Mouse (Mus musculus) forebrain, embryonic 10.5 days (tissue): ENCODE measurements around the gene Ccdc167. TPM values are rescaled to one million over a fixed set of nuclear protein-coding genes. Genes with fewer than 3 reads are reported as not detected.
"Not testable (repeated sequence)": the region's sequence is repeated elsewhere in the genome, so short reads cannot be mapped to it uniquely, and the experiment has no call there.

ENCODE experiments used
- DNase-seq: peaks from one replicate; pipeline ENCODE4 v3.0.0-alpha.2; 2017; ENCODE audit warnings: low spot score; ENCODE audit errors: extremely low spot score
- H3K27ac ChIP-seq: fragments of 300-500 bp; sonication (generic); 2 replicates; pipeline ENCODE4 v1.5.1; 2016; ENCODE audit warnings: mild to moderate bottlenecking
- H3K27me3 ChIP-seq: fragments of 300-500 bp; sonication (generic); 2 replicates; pipeline ENCODE4 v1.6.1; 2016; ENCODE audit warnings: mild to moderate bottlenecking; ENCODE audit not compliant: poor library complexity, severe bottlenecking
- H3K36me3 ChIP-seq: fragments of 300-500 bp; sonication (generic); replicated peaks from 2 replicates; pipeline ENCODE4 v1.6.1; 2016; ENCODE audit warnings: mild to moderate bottlenecking, moderate library complexity
- H3K4me1 ChIP-seq: fragments of 300-500 bp; sonication (generic); 2 replicates; pipeline ENCODE4 v1.6.1; 2016
- H3K4me3 ChIP-seq: fragments of 300-500 bp; sonication (generic); 2 replicates; pipeline ENCODE4 v1.5.1; 2016; ENCODE audit warnings: mild to moderate bottlenecking, moderate library complexity
- H3K9me3 ChIP-seq: fragments of 300-500 bp; sonication (generic); 2 replicates; pipeline ENCODE4 v1.6.1; 2016; ENCODE audit warnings: mild to moderate bottlenecking, moderate library complexity
- WGBS: fragments of 180-500 bp; shearing (Covaris S2); methylation state at CpG from one replicate; pipeline ENCODE4 v1.1.7; 2016; 5-methylcytosine and 5-hydroxymethylcytosine counted together
- polyA plus RNA-seq: library from polyadenylated mRNA; unstranded; fragments of >200 nt; fragmentation: Nextera tagmentation; extraction: Ambion mirVana; gene quantifications from 2 replicates; pipeline ENCODE4 v1.2.1, GENCODE M21; 2016

Gene Ccdc167
- polyA plus RNA-seq, 1 experiment from 2014 or later: 17.9 TPM

- Histone ChIP-seq H3K36me3 (no peaks in the 10 kb centered on the region), H3K9me3 (no peaks in the 10 kb centered on the region), H3K27ac (no peak overlapping the region), H3K4me1 (peaks cover 36% of the 10 kb centered on the region), H3K4me3 (no peak overlapping the region), H3K27me3 (no peaks in the 10 kb centered on the region)
- 83% methylated on average over 2 of the region's 2 CpGs for WGBS
- no peak for DNase-seq
These were observed 15.7 kb upstream of the Ccdc167 start for GRCm38 (mm10) chr17:29732522-29732921.

DNA sequence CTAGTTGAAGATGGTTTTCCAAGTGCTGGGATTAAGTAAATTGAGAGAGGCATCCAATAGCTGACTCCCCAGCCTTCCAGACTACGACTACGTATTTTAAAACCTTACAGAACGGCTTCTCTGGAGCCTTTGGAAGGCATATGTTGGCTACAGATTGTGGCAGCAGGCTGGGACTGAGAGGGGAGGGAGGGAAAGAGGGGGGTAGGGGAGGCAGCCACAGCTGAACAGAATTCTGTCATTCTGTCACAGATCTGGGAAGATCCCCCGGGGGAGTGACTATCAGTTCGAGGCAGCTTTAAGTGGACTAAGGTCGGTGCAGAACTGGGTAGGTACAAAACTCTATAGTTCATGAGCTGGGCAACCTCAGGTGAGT, 15.1 kb upstream of the Ccdc167 start:
- WGBS: 75% methylated on average over 6 of the region's 6 CpGs
- Histone ChIP-seq H3K36me3 (no peaks in the 10 kb centered on the region), H3K9me3 (no peaks in the 10 kb centered on the region), H3K4me3 (no peak overlapping the region), H3K4me1 (peaks cover 36% of the 10 kb centered on the region), H3K27ac (peak overlapping the region; percentile 77), H3K27me3 (no peaks in the 10 kb centered on the region)
- no peak for DNase-seq

- DNase-seq: no peak
- Histone ChIP-seq H3K27ac (peak overlapping the region; percentile 77), H3K4me1 (peaks cover 31% of the 10 kb centered on the region), H3K9me3 (no peaks in the 10 kb centered on the region), H3K4me3 (no peak overlapping the region), H3K36me3 (no peaks in the 10 kb centered on the region), H3K27me3 (no peaks in the 10 kb centered on the region)
- WGBS: 46% methylated on average over 12 of the region's 12 CpGs
These were observed 14.6 kb upstream of the Ccdc167 start for GRCm38 (mm10) chr17:29731266-29731952.

DNA sequence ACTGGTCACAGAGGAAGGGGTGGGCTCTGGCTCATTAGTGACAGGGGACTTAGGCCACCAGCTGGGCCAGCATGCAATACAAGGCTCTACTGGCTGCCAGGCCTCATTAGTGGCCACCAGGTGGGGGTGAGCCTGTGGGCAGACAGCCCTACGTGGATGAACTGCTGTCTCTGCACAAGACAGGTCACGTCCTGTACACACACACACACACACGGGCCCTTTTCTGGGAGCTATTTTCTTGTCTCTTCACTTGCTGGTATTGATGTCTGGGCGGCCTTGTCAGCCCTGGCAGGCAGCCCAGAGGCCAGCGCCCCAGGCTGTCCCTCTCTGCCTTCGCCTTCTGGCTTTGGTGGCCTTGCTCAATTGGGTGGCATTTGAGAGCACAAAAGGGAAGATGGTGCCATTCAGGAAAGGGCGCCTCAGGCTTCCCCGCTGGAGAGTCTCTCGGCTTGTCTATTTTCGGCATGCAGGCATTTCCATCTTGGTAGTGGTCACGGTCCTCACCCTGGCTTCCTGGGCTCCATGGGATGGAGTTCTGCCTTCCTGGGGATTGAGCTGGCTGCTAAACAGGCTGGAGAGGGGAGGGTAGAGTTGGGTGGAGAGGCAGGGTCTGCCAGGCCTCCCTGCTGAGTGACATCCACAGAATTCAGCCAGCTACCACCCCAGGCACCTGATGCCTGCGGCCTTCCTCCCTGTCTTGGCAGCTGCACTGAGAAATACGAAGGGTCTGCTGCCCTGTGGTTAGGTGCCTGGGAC, 13.8 kb upstream of the Ccdc167 start:
- Histone ChIP-seq H3K27ac (peak overlapping the region; percentile 77), H3K27me3 (no peaks in the 10 kb centered on the region), H3K4me1 (peaks cover 23% of the 10 kb centered on the region), H3K4me3 (no peak overlapping the region), H3K36me3 (no peaks in the 10 kb centered on the region), H3K9me3 (no peaks in the 10 kb centered on the region)
- 45% methylated on average over 13 of the region's 13 CpGs for WGBS
- no peak for DNase-seq

- Histone ChIP-seq H3K4me1 (peaks cover 21% of the 10 kb centered on the region), H3K4me3 (no peak overlapping the region), H3K27ac (no peak overlapping the region), H3K27me3 (no peaks in the 10 kb centered on the region), H3K9me3 (no peaks in the 10 kb centered on the region), H3K36me3 (no peaks in the 10 kb centered on the region)
- DNase-seq: no peak
- 54% methylated on average over 8 of the region's 8 CpGs for WGBS
These were observed 11.2 kb upstream of the Ccdc167 start for GRCm38 (mm10) chr17:29728082-29728481.

- DNase-seq: no peak
- Histone ChIP-seq H3K27me3 (peaks cover 3% of the 10 kb centered on the region; the same call in 1 of the 2 replicates), H3K4me3 (no peak overlapping the region), H3K27ac (no peak overlapping the region), H3K36me3 (no peaks in the 10 kb centered on the region), H3K9me3 (no peaks in the 10 kb centered on the region), H3K4me1 (peaks cover 3% of the 10 kb centered on the region)
- 78% methylated on average over 6 of the region's 6 CpGs for WGBS
These were observed 8.3 kb upstream of the Ccdc167 start for GRCm38 (mm10) chr17:29725027-29725620.

DNA sequence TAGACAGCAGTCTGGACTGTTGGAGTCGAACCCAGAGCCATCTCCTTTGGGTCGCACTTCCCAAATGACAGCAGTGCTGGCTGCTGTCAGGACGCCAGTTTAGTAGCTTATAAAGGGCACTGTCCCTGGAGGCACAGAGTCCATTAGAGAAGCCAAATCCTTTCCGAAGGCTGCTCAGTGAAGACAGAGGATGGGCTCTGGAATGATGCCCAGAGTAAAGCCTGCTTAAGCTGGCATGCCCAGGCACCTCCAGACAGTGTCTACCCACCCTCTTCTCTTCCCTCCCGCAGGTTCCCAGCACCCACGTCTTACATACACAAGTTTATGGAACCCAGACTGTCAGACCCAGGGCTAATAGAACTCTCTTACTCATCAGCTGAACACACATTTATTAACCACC, 7.8 kb upstream of the Ccdc167 start:
- peaks cover 5% of the 10 kb centered on the region; the same call in 1 of the 2 replicates for H3K27me3 ChIP-seq
- no peaks in the 10 kb centered on the region for H3K4me1 ChIP-seq
- H3K36me3 ChIP-seq: no peaks in the 10 kb centered on the region
- 85% methylated on average over 6 of the region's 6 CpGs for WGBS
- no peak for DNase-seq
- no peak overlapping the region for H3K27ac ChIP-seq
- H3K9me3 ChIP-seq: no peaks in the 10 kb centered on the region
- no peak overlapping the region for H3K4me3 ChIP-seq

DNA sequence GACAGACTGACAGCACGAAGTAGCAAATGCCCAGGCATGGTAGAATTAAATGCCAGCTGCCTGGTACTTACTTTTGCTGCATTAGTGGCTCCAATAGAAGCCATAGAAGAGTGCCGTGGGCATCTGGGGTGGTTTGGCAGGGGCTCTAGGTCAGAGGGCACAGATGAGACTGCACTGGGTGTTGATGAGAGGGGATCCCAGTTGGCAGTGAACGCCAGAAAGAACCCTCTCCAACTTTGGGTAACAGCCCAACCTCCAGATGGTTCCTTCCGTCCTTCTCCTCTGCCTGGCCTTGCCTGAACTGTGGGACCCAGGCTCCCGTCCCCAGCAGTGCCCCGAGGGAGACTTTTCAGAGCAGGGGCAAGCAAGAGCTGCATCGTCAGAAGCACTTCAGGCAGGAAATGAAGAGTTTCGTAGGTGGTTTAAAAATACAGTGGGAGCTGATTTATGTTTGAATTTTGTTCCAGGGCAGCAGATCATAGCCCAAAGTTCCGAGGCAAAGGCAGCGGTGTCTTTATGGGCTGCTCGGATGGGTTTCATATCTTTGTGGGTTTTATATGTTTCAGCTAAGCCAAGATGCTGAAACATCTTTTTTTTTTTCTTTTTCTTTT, 4.0 kb upstream of the Ccdc167 start:
- Histone ChIP-seq H3K36me3 (no peaks in the 10 kb centered on the region), H3K27ac (no peak overlapping the region), H3K27me3 (peaks cover 5% of the 10 kb centered on the region; the same call in 1 of the 2 replicates), H3K9me3 (no peaks in the 10 kb centered on the region), H3K4me3 (no peak overlapping the region), H3K4me1 (peaks cover 15% of the 10 kb centered on the region)
- 81% methylated on average over 11 of the region's 11 CpGs for WGBS
- no peak for DNase-seq

GRCm38 (mm10) chr17:29719628-29720575, 3.1 kb upstream of the Ccdc167 start:
- Histone ChIP-seq H3K9me3 (no peaks in the 10 kb centered on the region), H3K4me3 (no peak overlapping the region), H3K27me3 (peaks cover 5% of the 10 kb centered on the region; the same call in 1 of the 2 replicates), H3K27ac (no peak overlapping the region), H3K36me3 (0 out of 2 replicates have a peak, but pooled peaks cover 3% of the 10 kb centered on the region), H3K4me1 (peaks cover 16% of the 10 kb centered on the region)
- WGBS: 84% methylated on average over 13 of the region's 13 CpGs
- no peak for DNase-seq

GRCm38 (mm10) chr17:29718660-29719059, 1.8 kb upstream of the Ccdc167 start:
- peaks cover 11% of the 10 kb centered on the region; the same call in 1 of the 2 replicates for H3K36me3 ChIP-seq
- DNase-seq: no peak
- H3K9me3 ChIP-seq: no peaks in the 10 kb centered on the region
- H3K27ac ChIP-seq: no peak overlapping the region
- peaks cover 16% of the 10 kb centered on the region for H3K4me1 ChIP-seq
- WGBS: 93% methylated on average over 8 of the region's 8 CpGs
- H3K27me3 ChIP-seq: peaks cover 5% of the 10 kb centered on the region; the same call in 1 of the 2 replicates
- no peak overlapping the region for H3K4me3 ChIP-seq

DNA sequence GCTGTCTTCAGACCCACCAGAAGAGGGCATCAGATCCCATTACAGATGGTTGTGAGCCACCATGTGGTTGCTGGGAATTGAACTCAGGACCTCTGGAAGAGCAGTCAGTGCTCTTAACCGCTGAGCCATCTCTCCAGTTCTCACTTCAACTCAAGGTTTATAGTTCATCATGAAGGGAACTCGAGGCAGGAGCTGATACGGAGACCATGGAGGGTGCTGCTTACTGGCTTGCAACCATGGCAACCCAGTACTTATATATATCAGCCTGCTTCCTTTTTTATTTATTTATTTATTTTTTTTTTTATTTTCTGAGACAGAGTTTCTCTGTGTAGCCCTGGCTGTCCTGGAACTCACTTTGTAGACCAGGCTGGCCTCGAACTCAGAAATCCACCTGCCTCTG, 3.1 kb downstream of the Ccdc167 start:
- WGBS: 95% methylated on average over 4 of the region's 4 CpGs

GRCm38 (mm10) chr17:29712565-29712964, 4.3 kb downstream of the Ccdc167 start:
- WGBS: 81% methylated on average over 7 of the region's 7 CpGs
- Histone ChIP-seq H3K36me3 (peaks cover 16% of the 10 kb centered on the region; the same call in 1 of the 2 replicates), H3K4me1 (peaks cover 72% of the 10 kb centered on the region), H3K4me3 (no peak overlapping the region), H3K9me3 (no peaks in the 10 kb centered on the region), H3K27me3 (no peaks in the 10 kb centered on the region), H3K27ac (0 out of 2 replicates have a peak overlapping the region, but pooled peaks have one; percentile 25)
- DNase-seq: no peak

More for the DNA sequence above, 3.1 kb downstream of the Ccdc167 start:
- H3K36me3 ChIP-seq: peaks cover 16% of the 10 kb centered on the region; the same call in 1 of the 2 replicates
- not testable (repeated sequence) for DNase-seq, H3K4me3 ChIP-seq, H3K27me3 ChIP-seq, H3K9me3 ChIP-seq, H3K27ac ChIP-seq
- H3K4me1 ChIP-seq: peaks cover 60% of the 10 kb centered on the region
